7 mouse cellular contexts compared by ENCODE assay signal in genomic region chrX:10993005-10993377, GRCm38 (mm10).
DNase-seq lines count a peak whose midpoint lies in the region; ATAC-seq lines count a peak whose summit lies in the region.

No protein-coding gene starts in this region.

- H3K4me2 ChIP-seq in embryonic facial prominence, embryonic 13.5 days, result peak overlapping the region; percentile 55
- peak overlapping the region; percentile 46 for H3K4me2 ChIP-seq in hindbrain, embryonic 12.5 days (replicated peaks)
- H3K4me2 ChIP-seq in liver, embryonic 12.5 days, result peak overlapping the region; percentile 40
- peak overlapping the region; percentile 35 for H3K4me2 ChIP-seq in stomach, embryonic 14.5 days (replicated peaks; ENCODE audit: low read depth, low read length)

- DNase-seq in right cerebral cortex, postnatal 14 days, result peak; percentile 4
- no peak for DNase-seq in right cerebral cortex, adult 2 months (ENCODE audit: low spot score in 2 of 2)
- no peak for DNase-seq in T-cell, adult 2 months (ENCODE audit: low spot score)

- 34% methylated on average over 6 of the region's 6 CpGs for WGBS in embryonic facial prominence, embryonic 13.5 days
- WGBS in hindbrain, embryonic 12.5 days, result 24% methylated on average over 6 of the region's 6 CpGs
- 42% methylated on average over 6 of the region's 6 CpGs for WGBS in liver, embryonic 12.5 days (ENCODE audit: insufficient replicate concordance)
- WGBS in stomach, embryonic 14.5 days, result 33% methylated on average over 6 of the region's 6 CpGs

- peak overlapping the region; percentile 13; the same call in 1 of the 2 replicates for H3K4me3 ChIP-seq in embryonic facial prominence, embryonic 13.5 days
- no peak overlapping the region for H3K4me3 ChIP-seq in hindbrain, embryonic 12.5 days
- no peak overlapping the region for H3K4me3 ChIP-seq in liver, embryonic 12.5 days
- H3K4me3 ChIP-seq in stomach, embryonic 14.5 days (ENCODE audit: low read depth, low read length), result 0 out of 2 replicates have a peak overlapping the region, but pooled peaks have one; percentile 1

- 0 out of 2 replicates have a peak overlapping the region, but pooled peaks have one; percentile 11 for H3K27ac ChIP-seq in embryonic facial prominence, embryonic 13.5 days
- H3K27ac ChIP-seq in hindbrain, embryonic 12.5 days, result peak overlapping the region; percentile 87
- no peak overlapping the region for H3K27ac ChIP-seq in liver, embryonic 12.5 days
- H3K27ac ChIP-seq in stomach, embryonic 14.5 days (ENCODE audit: low read length), result peak overlapping the region; percentile 27; the same call in 1 of the 2 replicates

- H3K4me1 ChIP-seq in embryonic facial prominence, embryonic 13.5 days, result peaks cover 18% of the 10 kb centered on the region
- H3K4me1 ChIP-seq in hindbrain, embryonic 12.5 days, result peaks cover 18% of the 10 kb centered on the region
- no peaks in the 10 kb centered on the region for H3K4me1 ChIP-seq in liver, embryonic 12.5 days
- H3K4me1 ChIP-seq in stomach, embryonic 14.5 days (ENCODE audit: control insufficient read depth, insufficient read depth, low read length), result no peaks in the 10 kb centered on the region

- H3K36me3 ChIP-seq in embryonic facial prominence, embryonic 13.5 days, result no peaks in the 10 kb centered on the region
- H3K36me3 ChIP-seq in hindbrain, embryonic 12.5 days, result no peaks in the 10 kb centered on the region
- no peaks in the 10 kb centered on the region for H3K36me3 ChIP-seq in liver, embryonic 12.5 days
- H3K36me3 ChIP-seq in stomach, embryonic 14.5 days (ENCODE audit: control insufficient read depth, insufficient read depth, low read length), result no peaks in the 10 kb centered on the region

- no peak for ATAC-seq in embryonic facial prominence, embryonic 13.5 days (ENCODE audit: insufficient number of reproducible peaks, insufficient read depth, low FRiP score, low TSS enrichment, low read depth)
- peak; percentile 69 for ATAC-seq in hindbrain, embryonic 12.5 days (ENCODE audit: low FRiP score)
- no peak for ATAC-seq in liver, embryonic 12.5 days
- ATAC-seq in stomach, embryonic 14.5 days (ENCODE audit: insufficient number of reproducible peaks, insufficient read depth, low FRiP score, low read depth), result 0 out of 2 replicates have a peak, but pooled peaks have one; percentile 56

- peaks cover 46% of the 10 kb centered on the region for H3K27me3 ChIP-seq in embryonic facial prominence, embryonic 13.5 days
- H3K27me3 ChIP-seq in hindbrain, embryonic 12.5 days, result peaks cover 5% of the 10 kb centered on the region; the same call in 1 of the 2 replicates
- no peaks in the 10 kb centered on the region; the same call in 1 of the 2 replicates for H3K27me3 ChIP-seq in liver, embryonic 12.5 days (replicated peaks)
- no peaks in the 10 kb centered on the region for H3K27me3 ChIP-seq in stomach, embryonic 14.5 days (ENCODE audit: control insufficient read depth, insufficient read depth, low read length)

- H3K9ac ChIP-seq in embryonic facial prominence, embryonic 13.5 days, result no peak overlapping the region
- no peak overlapping the region for H3K9ac ChIP-seq in hindbrain, embryonic 12.5 days
- no peak overlapping the region for H3K9ac ChIP-seq in liver, embryonic 12.5 days
- no peak overlapping the region for H3K9ac ChIP-seq in stomach, embryonic 14.5 days (replicated peaks; ENCODE audit: low read depth, low read length)

- no peaks in the 10 kb centered on the region for H3K9me3 ChIP-seq in embryonic facial prominence, embryonic 13.5 days
- no peaks in the 10 kb centered on the region for H3K9me3 ChIP-seq in hindbrain, embryonic 12.5 days (replicated peaks)
- no peaks in the 10 kb centered on the region for H3K9me3 ChIP-seq in liver, embryonic 12.5 days (replicated peaks)
- H3K9me3 ChIP-seq in stomach, embryonic 14.5 days (ENCODE audit: control insufficient read depth, low read depth, low read length), result no peaks in the 10 kb centered on the region

Comparison
In these comparisons a context has a peak if more than half of its experiments do, and no peak if none do; other contexts are left out.
1. ATAC-seq: peak in hindbrain, embryonic 12.5 days (single experiment) and stomach, embryonic 14.5 days (single experiment); none in embryonic facial prominence, embryonic 13.5 days (single experiment) and liver, embryonic 12.5 days (single experiment).
2. H3K4me3 ChIP-seq: peak in embryonic facial prominence, embryonic 13.5 days (single experiment) and stomach, embryonic 14.5 days (single experiment); none in hindbrain, embryonic 12.5 days (single experiment) and liver, embryonic 12.5 days (single experiment).
3. Peak in every context shown above with its lines, with median percentiles within 50 percentile points of each other: H3K4me2 ChIP-seq.